Mouse (Mus musculus): Measurements from ENCODE around the gene Umodl1.
A peak's percentile ranks its signal among the peaks of the same experiment; 100 is the strongest.

Umodl1 gene

DNA sequence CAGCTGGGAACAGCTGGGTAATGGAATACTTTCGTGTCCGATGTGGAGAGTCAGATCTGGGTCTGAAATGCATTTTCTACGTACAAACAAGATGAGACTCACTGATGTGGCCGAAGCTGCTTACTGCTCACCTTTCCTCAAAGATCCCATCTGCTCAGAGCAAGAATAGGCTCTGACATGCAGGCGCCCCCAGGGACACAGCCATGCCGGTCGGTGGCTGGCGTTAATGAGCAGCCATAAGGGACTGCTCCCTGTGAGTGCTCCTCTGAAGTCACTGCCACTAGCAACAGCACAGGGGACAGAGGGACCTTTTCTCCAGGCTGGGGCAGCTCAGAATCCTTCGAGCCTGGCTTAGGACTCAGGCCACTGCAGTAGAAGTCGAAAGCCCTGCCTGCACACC is at the start of gene Umodl1:
Gene Umodl1 (plus strand): TSS at position 301 of the 400 bp plus-strand sequence.
- no peak for DNase-seq (ENCODE audit: low spot score)

DNA sequence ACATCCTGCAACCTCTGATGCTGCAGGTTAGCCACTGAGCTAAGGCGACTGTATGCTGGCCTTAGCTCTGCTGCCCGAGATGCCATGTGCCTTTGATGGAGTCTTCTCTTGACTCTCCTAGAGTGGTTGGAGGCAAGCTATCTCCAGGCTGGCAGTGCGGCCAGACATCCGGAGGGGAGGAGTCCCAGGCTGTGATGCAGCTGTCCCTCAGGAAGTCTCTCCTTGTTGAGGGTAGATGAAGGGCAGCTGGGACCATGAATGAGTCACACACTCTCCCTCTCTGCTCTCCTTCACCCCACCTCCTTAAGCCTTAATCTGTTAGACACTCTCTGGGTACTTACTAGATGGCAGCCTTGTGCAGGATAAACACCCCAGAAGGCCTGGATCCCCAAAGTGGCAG is 46.9 kb upstream of the Umodl1 start:
- no peak for DNase-seq (ENCODE audit: low spot score)

DNA sequence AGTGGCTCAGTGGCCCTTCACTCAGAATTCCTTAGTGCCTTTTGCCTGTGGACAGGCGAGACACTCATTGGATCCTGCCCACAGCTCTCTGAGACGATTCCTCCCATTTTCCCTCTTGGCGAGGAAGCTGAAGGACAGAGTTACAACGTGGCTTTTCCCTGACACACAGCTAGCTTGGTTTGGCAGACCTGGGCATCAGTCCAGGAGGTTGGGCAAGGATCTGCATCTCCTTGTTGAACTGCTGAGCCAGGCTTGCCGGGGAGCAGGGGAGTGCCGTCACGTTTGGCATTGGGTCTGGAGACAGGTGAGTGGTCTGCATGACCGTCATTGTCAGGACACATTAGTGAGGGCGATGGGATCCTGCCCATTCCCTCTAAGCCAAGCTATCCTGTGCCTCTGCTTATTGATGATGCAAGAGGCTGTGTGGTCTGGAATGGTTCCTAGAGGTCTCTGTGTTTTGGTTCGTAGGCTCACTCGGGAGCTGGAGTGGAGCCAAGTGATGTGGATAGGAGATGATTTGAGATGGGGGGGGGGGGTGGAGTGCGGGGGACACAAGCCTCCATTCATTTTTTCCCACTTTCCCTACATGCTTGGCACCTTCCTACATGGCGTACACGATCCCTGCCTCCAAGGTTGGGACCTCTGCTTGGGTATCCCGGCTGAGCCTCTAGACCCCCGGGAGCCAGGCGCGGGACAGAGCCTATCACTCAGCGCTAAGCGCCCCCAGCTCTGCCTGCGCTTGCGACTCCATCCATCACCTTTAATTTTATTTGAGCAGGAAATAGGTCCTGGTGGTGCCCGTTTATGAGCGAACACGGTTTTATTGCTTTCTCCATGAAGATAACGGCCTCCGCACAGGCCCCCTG is 43.3 kb upstream of the Umodl1 start:
- DNase-seq (ENCODE audit: low spot score): no peak

DNA sequence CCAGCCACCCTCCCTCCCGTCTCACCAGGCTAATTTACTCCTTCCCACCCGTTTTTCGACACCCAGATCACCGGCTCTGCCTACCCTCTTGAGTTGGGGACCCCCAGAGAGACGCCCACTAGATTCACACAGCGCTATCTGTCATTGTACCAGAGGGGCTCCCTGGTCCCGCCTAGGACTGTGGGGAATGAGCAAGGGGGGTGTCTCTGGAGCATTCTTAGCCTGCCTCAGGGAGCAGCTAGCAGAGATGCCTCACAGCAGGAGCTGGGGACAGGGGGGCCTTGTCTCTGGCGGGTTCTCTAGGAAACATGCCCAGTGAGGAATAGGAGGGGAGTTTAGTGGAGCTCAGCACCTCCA is 42.7 kb upstream of the Umodl1 start:
- DNase-seq (ENCODE audit: low spot score): no peak

DNA sequence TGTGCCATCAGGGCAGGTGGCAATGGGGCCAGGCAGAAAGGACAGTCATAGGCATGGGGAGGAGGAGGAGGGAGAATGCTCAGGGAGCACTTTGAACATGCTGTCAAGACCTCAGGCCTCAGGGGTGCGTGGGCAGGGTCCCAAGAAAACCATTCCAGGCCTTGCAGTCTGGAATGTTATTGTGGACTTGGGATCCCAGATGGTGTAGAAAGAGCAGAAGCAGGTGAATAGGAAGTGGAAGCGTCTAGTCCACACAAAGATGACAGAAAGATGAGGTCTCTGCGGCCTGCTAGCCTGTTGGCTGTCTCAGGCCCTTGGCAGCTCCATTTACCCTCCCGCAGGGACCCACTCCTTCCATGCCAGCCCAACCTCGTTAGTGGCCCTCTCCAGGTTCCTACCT is 41.9 kb upstream of the Umodl1 start:
- no peak for DNase-seq (ENCODE audit: low spot score)

DNA sequence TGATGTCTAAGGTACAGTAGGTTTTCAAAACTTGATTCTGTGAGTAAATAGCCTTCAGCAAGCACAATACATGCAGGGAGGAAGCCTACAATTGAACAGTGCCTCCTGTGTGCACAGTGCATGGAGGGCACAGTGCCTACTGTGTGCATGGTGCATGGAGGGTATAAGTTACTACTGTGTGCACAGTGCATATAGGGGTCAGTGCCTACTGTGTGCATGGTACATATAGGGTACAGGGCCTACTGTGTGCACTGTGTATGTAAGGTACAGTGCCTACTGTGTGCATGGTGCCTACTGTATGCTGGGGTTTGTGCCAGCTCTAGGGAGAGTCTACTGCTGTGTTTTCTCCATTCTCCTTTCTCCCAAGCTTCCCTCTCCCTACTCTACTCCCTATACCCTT is 40.2 kb upstream of the Umodl1 start:
- DNase-seq (ENCODE audit: low spot score): no peak

DNA sequence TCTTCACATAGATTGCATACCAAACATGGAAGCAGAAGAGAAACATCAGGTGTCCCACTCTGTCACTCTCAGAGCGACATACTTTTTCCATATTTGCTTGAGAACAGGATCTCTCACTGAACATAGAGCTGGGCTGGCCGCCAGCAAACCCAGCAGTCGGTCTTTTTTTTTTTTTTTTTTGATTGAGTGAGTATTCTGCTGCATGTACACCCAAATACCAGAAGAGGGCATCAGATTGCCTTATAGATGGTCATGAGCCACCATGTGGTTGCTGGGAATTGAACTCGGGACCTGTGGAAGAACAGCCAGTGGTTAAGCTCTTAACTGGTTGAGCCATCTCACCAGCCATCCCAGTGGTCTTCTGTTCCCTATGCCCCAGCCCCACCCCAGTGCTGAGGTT is 30.9 kb upstream of the Umodl1 start:
- no peak for DNase-seq (ENCODE audit: low spot score)

DNA sequence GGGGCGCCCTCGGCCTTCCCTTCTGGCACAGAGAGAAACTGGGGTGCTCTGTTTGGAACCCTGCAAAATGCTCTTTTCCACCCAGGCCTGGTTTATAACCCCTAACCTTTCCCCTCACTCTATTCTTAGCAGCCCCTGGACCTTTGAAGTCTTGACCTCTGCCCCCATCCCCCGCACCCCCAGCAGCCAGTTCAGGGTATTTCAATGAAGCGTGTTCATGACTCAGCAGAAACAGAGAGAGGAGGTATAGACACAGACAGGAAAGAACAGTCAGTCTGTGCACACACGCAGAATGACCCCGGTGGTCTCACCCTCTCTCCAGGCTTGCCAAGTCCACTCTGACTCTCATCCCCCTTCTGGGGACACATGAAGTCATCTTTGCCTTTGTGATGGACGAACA is 23.6 kb upstream of the Umodl1 start:
- DNase-seq (ENCODE audit: low spot score): no peak

DNA sequence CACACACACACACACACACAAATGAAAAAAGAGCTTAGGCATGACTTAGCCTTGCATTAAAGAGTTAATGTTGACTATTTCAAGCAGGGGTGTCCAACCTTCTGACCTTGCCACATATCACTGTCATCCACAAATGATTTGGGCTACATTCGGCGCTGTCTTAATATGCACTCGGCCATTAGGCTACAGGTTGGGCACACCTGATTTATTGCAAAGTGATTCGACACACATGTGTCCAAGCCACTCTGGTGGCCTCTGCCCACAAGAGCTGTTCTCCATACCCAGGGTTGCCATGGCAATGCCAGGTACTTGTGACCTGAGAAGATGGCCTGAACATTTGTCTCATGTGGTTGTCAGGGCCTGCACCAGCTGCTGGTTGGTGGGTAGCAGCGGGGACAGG is 21.6 kb upstream of the Umodl1 start:
- no peak for DNase-seq (ENCODE audit: low spot score)

DNA sequence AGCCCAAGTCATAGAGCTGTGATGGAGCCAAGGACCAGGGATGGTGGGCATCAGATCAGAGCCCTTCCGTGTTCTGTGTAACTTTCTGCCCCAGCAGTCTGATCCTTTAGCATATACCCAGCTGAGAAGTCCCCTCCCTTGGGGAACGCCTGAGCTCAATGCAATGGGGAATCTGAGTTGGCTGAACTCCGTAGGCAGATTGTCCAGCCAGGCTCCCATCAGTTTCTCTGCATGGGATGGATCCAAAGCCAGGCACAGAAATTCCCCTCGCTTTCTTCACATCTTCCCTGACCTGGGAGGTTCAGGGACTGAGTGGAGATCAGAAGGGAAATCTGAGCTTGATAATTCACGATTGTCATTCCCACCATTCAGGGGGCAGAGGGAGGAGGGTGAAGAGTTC is 19.1 kb upstream of the Umodl1 start:
- no peak for DNase-seq (ENCODE audit: low spot score)

DNA sequence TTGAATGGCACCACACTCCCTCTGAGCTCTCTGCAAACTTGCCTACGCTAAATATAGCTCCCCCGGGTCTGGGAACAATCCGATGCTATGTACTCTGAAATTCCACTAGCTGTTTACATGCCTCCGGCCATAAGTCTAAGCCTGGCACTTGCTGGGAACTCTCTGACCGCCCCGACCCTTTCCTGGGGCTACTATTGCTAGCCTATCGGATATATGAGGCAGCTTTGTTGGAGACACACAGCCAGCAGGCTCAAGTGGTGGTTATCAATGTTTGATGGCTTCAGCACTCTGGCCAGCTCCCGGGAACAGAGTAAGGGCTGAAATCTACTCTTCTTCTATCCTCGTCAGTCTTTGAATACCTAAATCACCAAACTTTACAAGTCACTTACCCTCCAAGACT is 15.9 kb upstream of the Umodl1 start:
- no peak for DNase-seq (ENCODE audit: low spot score)

DNA sequence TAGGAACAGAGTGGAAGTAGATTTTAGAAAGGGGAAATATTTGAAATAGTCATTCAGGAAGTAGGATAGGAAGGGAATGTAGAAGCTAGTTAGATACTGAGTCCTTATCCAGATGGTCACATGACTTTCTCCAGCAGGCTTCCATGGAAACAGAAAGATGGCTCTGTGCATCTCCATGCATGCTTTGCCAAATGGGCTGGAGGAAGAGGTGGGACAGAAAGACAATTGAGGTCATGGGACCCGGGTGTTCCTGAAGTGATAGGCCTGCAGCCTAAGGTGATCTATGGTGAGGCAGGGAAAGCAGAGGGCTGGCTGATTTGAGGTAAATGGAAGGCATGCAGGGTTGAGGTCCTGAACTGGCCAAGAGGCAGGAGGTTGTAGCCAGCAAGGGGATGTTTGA is 6.1 kb upstream of the Umodl1 start:
- DNase-seq (ENCODE audit: low spot score): no peak

DNA sequence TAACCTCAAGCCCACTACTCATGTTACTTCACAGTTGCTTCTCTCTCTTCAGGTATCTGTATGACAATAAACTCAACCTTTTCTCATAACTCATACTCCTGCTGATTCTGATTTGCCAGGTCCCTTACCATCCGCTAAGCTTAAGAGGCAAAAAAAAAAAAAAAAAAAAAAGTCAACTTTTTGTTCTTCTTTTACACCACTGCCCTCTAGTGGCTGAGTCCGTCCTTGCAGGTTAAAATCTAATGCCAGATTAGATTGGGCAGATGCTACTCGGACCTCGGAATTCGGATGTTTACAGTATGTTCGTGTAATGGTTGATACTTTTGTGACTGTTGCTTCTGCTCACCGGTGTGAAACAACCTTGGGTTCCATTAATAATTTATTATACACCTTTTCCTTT is 3.7 kb upstream of the Umodl1 start:
- peak; percentile 83 for DNase-seq (ENCODE audit: low spot score)

DNA sequence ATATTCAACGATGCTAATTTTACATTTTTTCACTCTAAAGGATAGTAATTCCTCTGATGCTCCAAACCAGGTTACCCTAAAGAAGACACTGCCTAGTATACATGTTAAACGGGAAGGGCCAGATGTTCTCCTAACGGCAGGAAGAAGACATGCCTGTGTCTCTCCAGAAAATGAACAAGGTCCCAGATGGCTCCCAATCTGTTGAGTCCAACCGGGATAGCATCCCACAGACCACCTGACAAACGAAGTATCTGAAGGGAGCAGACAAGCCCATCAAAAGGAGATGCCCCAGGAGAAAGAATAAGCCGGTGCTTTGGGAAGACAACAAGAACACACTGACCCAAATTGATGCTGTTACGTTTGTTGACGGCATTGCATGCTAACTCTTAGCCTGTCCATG is 2.8 kb upstream of the Umodl1 start:
- DNase-seq (ENCODE audit: low spot score): peak; percentile 21

DNA sequence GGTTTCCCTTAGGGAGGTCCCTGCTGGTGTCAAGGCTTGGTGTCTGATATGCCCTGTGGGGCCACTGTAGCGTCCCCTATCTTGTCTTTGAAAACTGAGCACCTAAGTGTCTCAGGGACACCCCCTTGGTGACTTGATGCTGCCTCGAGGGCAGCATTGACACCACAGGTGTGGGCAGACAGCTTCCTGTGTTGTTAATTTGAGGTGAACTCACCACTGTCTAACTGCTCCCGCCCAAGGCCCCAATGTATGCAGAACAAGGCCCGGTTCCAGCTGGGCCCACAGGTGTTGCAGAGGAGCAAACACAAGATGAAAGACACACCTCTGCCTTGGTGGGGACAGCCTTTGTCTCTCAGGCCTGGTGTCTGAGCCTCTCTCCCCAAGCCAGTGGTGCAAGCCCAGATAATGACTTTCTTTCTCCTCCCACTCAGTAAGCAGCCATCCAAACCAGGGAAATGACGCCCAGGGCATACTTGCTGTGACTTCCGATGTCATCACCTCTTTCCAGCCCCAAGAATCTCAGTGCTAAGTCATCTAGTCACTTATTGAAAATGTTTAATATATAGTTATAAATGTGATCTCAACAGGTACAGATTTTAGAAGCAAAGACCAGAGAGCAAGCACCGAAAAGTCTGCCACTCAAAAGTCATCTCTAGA is 7.6 kb downstream of the Umodl1 start:
- no peak for DNase-seq (ENCODE audit: low spot score)

DNA sequence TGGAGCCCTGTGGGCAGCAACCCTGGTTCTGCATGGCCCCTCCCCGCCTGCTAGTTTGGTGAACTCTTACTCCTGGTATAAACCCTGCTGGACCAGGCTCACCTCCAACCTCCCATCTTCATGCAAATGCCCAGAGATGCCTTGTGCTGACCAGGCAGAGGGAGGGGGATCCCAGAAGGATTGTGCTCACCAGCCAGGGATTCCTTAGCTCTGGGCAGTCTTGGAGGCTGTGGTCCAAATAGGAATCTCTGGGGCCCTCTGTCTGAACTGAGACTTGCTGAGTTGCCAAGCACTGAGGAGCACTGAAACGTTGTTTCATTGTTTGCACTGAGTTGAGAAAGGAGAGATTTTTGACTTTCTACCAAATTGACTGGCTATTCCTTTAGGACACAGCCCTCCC is 8.4 kb downstream of the Umodl1 start:
- DNase-seq (ENCODE audit: low spot score): no peak

DNA sequence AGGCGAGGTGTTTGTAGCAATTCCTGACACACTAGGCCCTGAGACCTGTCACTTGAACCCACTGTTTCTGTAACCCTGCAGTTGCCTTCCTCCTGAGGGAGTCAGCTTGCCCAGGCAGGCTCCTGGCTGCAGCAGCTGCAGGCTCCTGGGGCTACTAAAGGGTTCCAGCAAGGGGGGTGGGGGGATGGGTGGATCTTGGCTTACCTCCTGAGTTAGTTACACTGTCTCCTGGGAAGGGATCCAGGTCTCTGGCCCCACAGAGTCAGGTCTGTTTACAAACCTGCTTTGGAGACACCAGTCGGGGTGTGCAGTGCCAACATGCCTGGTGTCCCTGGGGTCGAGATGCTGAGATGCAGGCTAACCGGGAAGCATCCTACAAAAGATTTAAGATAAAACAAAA is 15.5 kb downstream of the Umodl1 start:
- no peak for DNase-seq (ENCODE audit: low spot score)

DNA sequence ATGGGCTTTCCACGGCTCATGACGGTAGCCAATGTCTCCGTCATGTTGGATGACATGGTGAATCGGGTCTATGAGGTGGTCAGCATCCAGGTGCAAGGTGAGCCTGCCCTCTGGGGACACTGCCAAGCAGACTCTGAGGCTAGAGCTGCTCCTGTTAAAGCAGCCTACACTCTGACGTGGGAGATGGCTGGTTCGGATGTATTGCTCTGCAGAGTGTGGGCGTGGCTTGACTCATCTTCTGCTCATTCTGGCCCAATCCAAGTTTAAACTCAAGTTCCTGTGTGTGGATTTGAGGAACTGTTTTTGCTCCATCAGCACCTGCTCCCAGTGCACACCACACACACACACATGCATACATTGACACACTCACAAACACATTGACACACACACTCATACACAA is 17.4 kb downstream of the Umodl1 start:
- no peak for DNase-seq (ENCODE audit: low spot score)

DNA sequence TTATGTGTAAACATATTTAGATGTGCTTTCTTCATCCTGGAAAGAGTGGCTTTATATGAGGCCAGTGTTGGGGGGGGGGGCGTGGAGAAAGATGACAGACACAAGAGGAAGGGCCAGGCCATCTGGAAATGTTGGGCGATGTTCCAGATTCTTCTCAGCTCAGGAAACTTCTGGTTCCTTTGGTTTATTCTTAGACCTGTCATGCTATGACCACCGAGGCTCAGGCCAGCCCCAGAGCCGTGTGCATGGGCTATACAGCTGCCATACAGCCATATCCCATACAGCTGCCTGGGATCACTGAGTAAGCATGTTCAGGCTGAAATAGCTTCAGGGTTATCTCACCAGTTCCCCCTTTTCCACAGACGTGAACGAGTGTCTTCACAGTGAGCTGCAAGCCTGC is 18.9 kb downstream of the Umodl1 start:
- peak; percentile 20 for DNase-seq (ENCODE audit: low spot score)

DNA sequence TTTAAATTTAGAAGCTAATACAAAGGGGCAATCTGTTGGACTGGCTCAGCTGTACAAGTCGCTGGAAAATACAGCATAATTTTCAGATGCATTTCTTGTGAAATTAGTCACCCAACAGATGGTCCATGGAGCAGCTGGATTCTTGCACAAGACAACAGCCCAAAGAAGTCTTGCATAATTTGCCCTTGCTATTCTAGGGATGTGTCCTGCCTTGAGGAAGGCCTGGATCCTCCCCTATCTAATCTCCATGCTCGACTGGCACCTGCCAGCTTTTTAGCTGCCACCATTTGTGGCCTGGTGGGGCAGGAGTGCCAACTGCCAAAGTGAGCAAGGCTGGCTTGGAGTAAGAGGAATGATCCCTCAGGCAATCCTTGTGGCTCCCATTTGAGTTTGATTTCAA is 22.9 kb downstream of the Umodl1 start:
- DNase-seq (ENCODE audit: low spot score): peak; percentile 15

DNA sequence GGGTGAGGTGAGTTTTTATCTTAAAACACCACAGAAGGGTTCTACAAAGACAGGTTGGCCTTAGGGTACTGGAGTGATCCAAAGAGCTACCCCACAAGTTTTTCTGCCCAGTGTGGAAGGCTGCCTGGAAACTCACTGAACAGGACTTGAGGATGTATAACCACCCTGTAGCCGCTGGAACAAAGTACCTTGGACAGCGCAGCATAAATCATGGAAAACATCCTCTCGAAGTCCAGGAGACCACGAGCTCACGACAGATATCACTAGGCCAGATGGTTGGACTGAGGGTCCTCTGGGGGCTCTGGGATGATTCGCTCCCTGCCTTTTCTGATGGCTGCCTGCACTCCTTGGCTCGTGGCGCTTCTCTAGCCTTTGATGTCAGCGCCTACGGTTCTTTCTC is 24.1 kb downstream of the Umodl1 start:
- DNase-seq (ENCODE audit: low spot score): no peak

DNA sequence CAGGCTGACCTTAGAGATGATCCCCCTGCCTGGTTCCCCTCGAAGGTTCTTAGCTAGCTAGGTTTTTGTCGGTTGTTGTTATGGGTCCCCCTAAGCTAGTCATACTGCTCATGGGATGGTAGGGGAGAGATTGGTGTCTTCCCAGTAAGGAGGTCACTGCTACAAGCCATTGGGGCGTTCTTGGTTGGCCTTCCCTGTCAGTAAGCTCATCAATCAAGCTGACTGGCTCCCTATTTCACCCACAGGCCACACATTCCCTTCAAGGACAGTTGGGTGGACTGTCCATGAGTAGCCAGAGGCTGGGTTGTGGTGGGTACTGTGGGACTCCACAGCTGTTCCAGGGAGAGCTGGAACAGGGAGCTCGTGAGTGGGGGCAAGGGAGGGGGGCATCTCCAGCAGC is 29.1 kb downstream of the Umodl1 start:
- DNase-seq (ENCODE audit: low spot score): no peak

DNA sequence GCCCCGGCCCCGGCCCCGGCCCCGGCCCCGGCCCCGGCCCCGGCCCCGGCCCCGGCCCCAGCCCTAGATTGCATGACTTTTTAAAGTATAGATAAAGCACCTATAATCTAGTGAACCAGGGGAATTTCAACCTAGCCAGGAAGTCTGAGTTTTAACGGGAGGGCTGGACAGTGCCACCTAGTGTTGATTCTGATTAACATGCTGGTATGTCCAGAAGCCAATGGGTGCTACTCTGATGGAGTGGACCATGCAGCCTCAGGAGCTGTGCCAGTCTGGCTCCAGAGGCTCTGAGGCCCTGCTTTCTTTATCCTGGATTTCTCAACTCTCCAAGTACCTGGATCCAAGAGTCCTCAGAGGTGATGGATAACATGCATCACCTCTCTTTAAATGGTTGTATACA is 35.8 kb downstream of the Umodl1 start:
- no peak for DNase-seq (ENCODE audit: low spot score)

DNA sequence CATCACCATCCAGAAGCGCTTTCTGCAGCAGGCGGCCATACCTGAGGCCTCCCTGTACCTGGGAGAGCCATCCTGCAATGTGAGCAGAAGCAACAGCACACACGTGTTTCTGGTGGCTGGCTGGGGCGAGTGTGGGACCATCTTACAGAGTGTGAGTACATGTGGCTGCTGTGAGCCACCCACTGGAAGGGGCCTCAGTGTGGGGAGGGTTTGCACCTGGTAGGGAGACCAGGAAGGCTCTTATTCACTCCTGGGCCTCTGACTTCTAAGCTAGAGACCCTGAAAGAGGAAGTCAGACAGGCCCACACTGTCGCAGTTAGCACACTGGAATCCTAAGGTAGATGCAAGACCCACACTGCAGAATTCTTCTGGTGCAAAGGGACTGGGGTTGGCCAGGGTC is 41.9 kb downstream of the Umodl1 start:
- no peak for DNase-seq (ENCODE audit: low spot score)

All from layer of hippocampus, adult 9-10 months (tissue).